Mouse (Mus musculus): ENCODE measurements around the gene Platr17.
"Not testable (repeated sequence)": the region's sequence is repeated elsewhere in the genome, so short reads cannot be mapped to it uniquely, and the experiment has no call there.

Gene Platr17

DNA sequence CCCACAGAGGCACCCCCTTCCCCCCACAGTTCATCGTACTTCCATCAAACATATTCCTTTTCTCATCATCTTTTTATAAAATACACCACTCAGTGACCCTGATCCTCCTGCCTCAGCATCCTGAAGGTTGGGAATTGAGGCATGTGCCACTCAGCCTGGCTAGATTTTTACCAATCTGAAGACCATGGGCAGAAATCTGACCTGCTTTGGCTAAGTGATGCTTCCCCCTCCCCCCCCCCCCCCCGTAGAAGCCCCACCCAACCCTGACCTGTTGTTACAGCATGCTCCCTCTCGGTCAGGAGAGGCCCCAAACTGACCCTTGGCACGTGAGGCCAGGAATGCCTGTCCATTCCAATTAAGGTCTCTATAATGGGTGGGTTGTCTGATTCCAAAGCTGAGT, at the start of gene Platr17:
TSS of gene Platr17 (plus strand) at position 301 of the 400 bp plus-strand sequence.
- not testable (repeated sequence) for DNase-seq

GRCm38 (mm10) chr17:33857816-33858215, 47.1 kb upstream of the Platr17 start:
- no peak for DNase-seq

- no peak for DNase-seq
Measured at GRCm38 (mm10) chr17:33865330-33866030, 39.5 kb upstream of the Platr17 start.

DNA sequence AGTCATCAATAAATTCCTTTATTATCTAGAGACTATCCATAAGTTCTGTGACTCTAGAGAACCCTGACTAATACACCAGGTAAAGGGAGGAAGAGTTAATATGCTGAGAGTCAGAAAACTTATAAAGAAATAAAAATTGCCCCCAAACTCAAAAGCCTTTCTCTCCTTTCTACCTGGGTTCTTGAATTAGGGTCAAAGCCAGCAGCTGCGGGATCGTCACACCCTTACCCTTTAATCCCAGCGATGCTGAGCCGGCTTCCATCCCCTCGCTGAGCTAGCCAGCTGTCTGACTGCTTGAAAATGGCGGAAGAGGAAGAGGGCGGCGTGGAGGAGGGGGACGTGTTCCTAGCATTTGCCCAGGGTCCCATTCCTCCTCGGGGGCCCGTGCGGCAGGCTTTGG, 31.4 kb upstream of the Platr17 start, which contains the start of gene Gm7029:
TSS of gene Gm7029 (plus strand) at position 301 of the 400 bp plus-strand sequence.
- not testable (repeated sequence) for DNase-seq

- no peak for DNase-seq
Measured at GRCm38 (mm10) chr17:33874411-33874810, 30.5 kb upstream of the Platr17 start.

GRCm38 (mm10) chr17:33875797-33876196, 29.1 kb upstream of the Platr17 start:
- DNase-seq = not testable (repeated sequence)

GRCm38 (mm10) chr17:33884320-33884719, 20.6 kb upstream of the Platr17 start:
- DNase-seq = not testable (repeated sequence)

DNA sequence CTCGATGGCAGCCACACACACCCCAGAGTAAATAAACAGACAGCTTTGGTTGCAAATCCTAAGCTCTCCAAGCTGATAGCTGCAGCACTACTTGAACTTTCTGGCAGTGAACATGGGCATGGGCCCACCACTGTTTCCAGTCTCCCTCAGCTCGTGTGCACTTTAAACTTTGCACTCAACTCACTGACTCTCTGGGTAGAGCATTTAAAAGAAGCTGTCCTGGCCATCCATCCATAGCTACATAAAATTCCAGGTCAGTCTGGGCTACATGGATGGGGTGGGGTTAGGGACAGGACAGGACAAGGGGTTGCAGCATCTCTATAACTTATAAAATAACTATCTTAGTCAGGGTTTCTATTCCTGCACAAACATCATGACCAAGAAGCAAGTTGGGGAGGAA, 17.1 kb upstream of the Platr17 start:
- not testable (repeated sequence) for DNase-seq

DNA sequence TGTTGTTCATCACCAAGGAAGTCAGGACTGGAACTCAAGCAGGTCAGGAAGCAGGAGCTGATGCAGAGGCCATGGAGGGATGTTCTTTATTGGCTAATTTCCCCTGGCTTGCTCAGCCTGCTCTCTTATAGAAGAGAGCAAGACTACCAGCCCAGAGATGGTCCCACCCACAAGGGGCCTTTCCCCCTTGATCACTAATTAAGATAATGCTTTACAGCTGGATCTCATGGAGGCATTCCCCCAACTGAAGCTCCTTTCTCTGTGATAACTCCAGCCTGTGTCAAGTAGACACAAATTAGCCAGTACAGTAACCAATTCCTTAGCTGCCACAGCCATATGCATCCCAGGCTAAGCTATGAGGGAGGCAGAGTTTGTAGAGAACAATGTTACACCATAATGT, 16.7 kb upstream of the Platr17 start:
- DNase-seq = not testable (repeated sequence)

DNA sequence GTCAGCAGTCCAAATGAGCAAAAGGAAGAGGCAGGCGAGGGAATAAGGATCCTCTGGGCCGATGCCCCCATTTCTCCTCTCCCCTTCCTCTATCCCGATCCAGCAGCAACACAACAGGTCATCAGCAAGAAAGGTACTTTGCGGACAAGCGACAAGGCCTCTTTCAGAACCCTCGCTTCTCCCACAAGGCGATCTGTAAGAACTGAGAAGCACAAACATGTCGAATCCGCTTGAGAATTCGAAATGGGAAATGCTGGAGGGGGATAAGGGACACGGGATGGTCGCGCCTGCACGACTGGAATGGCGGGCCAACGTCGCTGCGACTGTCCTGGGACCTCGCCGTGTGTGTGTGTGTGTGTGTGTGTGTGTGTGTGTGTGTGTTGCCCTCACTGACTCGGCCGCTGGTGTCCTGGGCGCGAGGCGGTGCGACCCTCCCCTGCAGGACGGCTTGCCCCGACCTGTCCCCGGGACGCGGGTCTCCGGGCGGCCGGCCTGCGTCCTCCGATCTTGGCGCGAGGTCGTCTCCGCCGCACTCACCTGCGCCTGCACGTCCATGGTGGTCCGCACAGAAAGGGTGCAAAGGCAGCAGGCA, 14.9 kb upstream of the Platr17 start:
- peak; percentile 48 for DNase-seq

DNA sequence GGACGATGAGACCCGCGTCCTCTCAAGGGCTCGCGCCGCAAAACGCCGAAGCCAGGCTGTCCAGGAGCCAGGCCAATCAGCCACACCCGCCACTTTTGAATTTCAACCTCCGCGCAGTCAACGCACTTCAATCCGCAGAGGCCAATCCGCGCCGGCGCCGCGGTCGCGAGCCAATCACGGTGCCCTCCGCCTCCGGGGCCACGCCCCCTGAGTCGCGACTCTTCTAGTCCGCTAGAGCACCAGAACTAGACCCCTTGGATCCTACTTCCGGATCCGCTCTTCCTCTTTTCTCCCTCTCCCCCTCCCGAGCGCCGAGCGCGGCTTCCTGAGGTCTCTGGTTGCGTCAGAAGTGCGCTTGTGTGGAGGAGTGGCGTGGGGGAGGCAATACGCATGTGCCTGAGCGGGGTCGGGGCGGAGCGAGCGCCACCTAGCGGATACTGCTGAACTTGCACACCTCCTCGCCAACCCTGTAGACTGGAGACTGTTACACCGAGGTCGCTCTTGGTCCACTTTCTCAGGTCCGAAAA, 14.3 kb upstream of the Platr17 start, which contains the start of gene Kifc1:
TSS of gene Kifc1 (minus strand) at position 129 of the 527 bp plus-strand sequence.
- peak; percentile 100 for DNase-seq

DNA sequence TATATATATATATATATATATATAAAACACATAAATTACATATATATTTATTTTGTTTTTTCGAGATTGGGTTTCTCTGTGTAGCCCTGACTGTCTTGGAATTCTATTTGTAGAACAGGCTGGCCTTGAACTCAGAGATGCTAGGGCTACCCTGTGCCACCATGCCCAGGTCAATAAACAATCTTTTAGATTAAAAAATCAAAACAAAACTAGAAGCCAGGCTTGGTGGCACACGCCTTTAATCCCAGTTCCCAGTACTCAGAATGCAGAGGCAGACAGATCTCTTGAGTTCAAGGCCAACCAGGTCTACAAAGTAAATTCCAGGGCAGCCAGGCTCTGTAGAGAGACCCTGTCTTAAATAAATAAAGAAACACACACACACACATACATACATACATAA, 13.6 kb upstream of the Platr17 start:
- DNase-seq = peak; percentile 58

DNA sequence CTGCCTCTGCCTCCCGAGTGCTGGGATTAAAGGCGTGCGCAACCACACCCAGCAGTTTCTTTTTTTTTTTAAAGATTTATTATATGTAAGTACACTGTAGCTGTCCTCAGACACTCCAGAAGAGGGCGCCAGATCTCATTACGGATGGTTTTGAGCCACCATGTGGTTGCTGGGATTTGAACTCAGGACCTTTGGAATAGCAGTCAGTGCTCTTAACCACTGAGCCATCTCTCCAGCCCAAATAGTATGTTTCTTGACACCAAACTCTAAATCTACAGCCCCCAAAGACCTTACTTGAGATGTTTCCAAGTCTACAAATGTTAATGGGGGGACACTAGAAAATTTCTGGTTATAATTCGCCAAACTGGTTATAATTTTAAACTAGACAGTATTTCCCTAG, 13.0 kb upstream of the Platr17 start:
- DNase-seq = peak; percentile 51

GRCm38 (mm10) chr17:33892429-33892828, 12.5 kb upstream of the Platr17 start:
- no peak for DNase-seq

- DNase-seq = not testable (repeated sequence)
Measured at GRCm38 (mm10) chr17:33893011-33893410, 11.9 kb upstream of the Platr17 start.

DNA sequence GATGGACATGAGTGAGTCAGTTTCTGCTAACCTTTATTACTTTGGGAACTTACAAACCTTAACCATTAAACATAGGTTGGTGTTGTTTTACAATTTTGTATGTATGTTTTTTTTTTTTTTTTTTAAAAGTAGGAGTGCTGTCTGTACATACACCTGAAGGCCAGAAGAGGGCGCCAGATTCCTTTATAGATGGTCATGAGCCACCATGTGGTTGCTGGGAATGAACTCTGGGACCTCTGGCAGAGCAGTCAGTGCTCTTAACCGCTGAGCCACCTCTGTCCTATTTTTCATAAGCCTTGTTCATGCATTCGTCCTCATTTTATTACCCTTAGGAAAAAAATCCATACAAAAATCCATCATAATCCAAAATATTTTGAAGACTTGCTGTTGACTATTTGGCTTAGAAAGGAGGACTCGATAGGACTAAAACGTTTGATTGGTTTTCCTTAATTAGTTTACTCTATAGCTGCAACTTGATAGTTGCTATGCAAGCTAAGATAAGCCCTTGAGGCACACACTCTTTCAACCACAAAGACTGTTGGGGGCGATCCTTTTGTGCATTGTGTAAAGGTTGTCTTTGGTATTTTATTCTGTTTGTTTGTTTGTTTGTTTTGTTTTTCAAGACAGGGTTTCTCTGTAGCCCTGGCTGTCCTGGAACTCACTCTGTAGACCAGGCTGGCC, 7.7 kb upstream of the Platr17 start:
- no peak for DNase-seq

- not testable (repeated sequence) for DNase-seq
Measured at GRCm38 (mm10) chr17:33898193-33898592, 6.7 kb upstream of the Platr17 start.

DNA sequence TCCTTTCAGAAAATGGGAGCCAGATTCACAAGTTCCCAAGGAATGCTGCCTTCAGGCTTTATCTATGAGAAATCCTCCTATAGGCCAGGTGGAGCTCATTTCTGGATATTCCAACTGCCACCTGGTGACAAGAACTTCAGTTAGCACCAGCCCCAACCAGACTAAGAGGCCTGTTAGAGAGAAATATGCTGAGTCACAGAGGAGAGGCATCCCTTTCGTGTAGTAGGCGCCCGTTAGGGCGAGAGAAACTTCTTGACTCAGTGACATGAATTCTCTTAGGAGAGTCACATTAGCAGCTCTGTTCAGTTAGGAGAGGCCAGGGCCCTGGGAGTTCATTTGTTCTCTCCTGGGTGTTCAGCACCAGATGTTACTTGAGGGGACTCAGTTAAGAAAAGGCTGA, 5.3 kb upstream of the Platr17 start:
- DNase-seq = no peak

- no peak for DNase-seq
Measured at GRCm38 (mm10) chr17:33900281-33900988, 4.5 kb upstream of the Platr17 start.

DNA sequence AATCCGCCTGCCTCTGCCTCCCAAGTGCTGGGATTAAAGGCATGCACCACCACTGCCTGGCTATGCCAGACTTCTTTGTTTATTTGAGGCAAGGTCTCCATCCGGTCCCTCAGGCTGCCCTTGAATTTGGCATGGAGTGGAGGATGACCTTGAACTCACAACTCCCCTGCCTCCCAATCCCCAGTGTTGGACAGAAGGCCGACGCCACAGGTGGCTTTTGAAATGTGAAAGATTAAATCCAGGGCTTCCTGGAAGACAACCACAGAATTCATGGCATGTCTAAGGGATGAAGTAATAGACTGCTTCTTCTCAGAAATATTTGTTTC, 4.0 kb upstream of the Platr17 start:
- DNase-seq = no peak

- DNase-seq = no peak
Measured at GRCm38 (mm10) chr17:33901653-33902052, 3.3 kb upstream of the Platr17 start.

- no peak for DNase-seq
Measured at GRCm38 (mm10) chr17:33902079-33902478, 2.9 kb upstream of the Platr17 start.

- DNase-seq = no peak
Measured at GRCm38 (mm10) chr17:33902491-33902890, 2.4 kb upstream of the Platr17 start.
